Mouse (Mus musculus) spleen, adult 2 months (tissue): ENCODE measurements at regions not wholly inside any gene's neighbourhood (a gene's known extent, or its start where the extent isn't known, plus 50 kb on each side); places are given as distances from the start of the nearest gene placed in this dataset.

Experiments used
- DNase-seq, 2 experiments: peaks; one replicate each; pipeline versions ENCODE4 v3.0.0 to v3.0.0-alpha.2; 2012 to 2021; ENCODE audit warnings: low spot score in 2 of 2, low read depth in 1 of 2
- H3K27ac ChIP-seq: fragments of 200-500 bp; 2 replicates; pipeline ENCODE4 v1.5.1; 2012; ENCODE audit warnings: low read length, inconsistent platforms; ENCODE audit not compliant: insufficient read depth
- H3K27me3 ChIP-seq: fragments of 200-500 bp; 2 replicates; pipeline ENCODE4 v1.6.1; 2012; ENCODE audit warnings: mild to moderate bottlenecking, moderate library complexity, low read length, inconsistent platforms; ENCODE audit not compliant: control insufficient read depth, insufficient read depth
- H3K36me3 ChIP-seq: fragments of 200-500 bp; 2 replicates; pipeline ENCODE4 v1.6.1; 2012; ENCODE audit warnings: mild to moderate bottlenecking, low read length, inconsistent platforms; ENCODE audit not compliant: control insufficient read depth, insufficient read depth
- H3K4me1 ChIP-seq: fragments of 200-500 bp; 2 replicates; pipeline ENCODE4 v1.6.1; 2011; ENCODE audit warnings: inconsistent platforms; ENCODE audit not compliant: control insufficient read depth, insufficient read depth, insufficient read length
- H3K4me3 ChIP-seq: fragments of 200-500 bp; 2 replicates; pipeline ENCODE4 v1.5.1; 2011; ENCODE audit warnings: mild to moderate bottlenecking, inconsistent platforms; ENCODE audit not compliant: insufficient read depth, insufficient read length; ENCODE audit errors: extremely low read depth
- CTCF ChIP-seq: fragments of 200-500 bp; IDR thresholded peaks from 2 replicates; pipeline ENCODE4 v1.5.1; 2011; ENCODE audit warnings: mild to moderate bottlenecking, inconsistent platforms; ENCODE audit not compliant: insufficient read depth, insufficient read length, insufficient replicate concordance; ENCODE audit errors: extremely low read depth
- POLR2A ChIP-seq: fragments of 200-500 bp; IDR thresholded peaks from 2 replicates; pipeline ENCODE4 v1.6.1; 2011; ENCODE audit warnings: low read depth, low read length, inconsistent platforms
- WGBS: fragments of 180-500 bp; shearing (Covaris S2); methylation state at CpG from one replicate; pipeline ENCODE4 v1.1.7; 2018; 5-methylcytosine and 5-hydroxymethylcytosine counted together

- Histone ChIP-seq H3K4me1 (no peaks in the 10 kb centered on the region), H3K27ac (no peak overlapping the region), H3K36me3 (no peaks in the 10 kb centered on the region), H3K4me3 (no peak overlapping the region), H3K27me3 (peaks cover 3% of the 10 kb centered on the region; the same call in 1 of the 2 replicates)
- DNase-seq: no peak
- 80% methylated on average over 16 of the region's 16 CpGs for WGBS
- no peak for TF ChIP-seq CTCF
- no peak for TF ChIP-seq POLR2A
Observed at GRCm38 (mm10) chr4:9026841-9027240, 788.0 kb upstream of the Car8 start.

GRCm38 (mm10) chr4:9025821-9026470 is 787.1 kb upstream of the Car8 start:
- Histone ChIP-seq H3K27ac (no peak overlapping the region), H3K36me3 (no peaks in the 10 kb centered on the region), H3K4me3 (no peak overlapping the region), H3K27me3 (peaks cover 3% of the 10 kb centered on the region; the same call in 1 of the 2 replicates), H3K4me1 (no peaks in the 10 kb centered on the region)
- WGBS: 68% methylated on average over 8 of the region's 8 CpGs
- no peak for DNase-seq
- no peak for TF ChIP-seq POLR2A
- TF ChIP-seq CTCF: no peak

DNA sequence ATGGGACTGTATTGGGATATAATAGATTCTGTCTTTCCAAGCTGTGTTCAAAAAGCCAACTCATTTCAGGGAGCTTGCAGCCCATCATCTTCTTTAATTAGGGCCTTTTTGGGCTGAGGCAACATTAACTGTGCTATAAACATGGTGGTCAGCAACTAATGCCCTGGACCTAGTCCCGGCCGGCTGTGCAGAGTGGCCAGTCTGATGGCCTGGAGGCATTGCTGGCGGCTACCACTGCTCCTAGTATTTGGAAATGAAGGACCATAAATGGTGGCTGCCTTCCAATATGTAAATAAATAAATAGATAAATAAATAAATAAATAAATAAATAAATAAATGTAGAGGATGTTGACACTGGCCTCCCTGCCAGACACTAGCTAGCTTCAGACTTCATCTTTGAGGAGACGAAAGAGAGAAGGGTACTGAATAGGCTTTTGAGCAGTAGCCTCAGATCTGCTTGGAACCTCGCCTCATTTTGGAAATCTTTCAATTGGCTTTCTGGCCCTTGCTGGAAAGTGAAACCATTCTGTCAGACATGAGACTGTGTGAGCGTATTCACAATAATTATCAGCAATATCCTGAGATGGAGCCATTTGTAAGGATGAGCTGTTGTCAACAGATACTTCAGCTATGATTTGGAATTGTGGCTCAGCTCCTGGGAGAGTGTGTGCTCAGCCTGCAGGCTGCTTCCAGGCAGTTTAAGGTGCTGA is 785.5 kb upstream of the Car8 start:
- TF ChIP-seq CTCF (no peak), POLR2A (no peak)
- H3K36me3 ChIP-seq: no peaks in the 10 kb centered on the region
- no peak for DNase-seq
- WGBS: 90% methylated on average over 6 of the region's 6 CpGs
- H3K27me3 ChIP-seq: peaks cover 3% of the 10 kb centered on the region; the same call in 1 of the 2 replicates
- H3K4me3 ChIP-seq: no peak overlapping the region
- H3K27ac ChIP-seq: no peak overlapping the region
- no peaks in the 10 kb centered on the region for H3K4me1 ChIP-seq

DNA sequence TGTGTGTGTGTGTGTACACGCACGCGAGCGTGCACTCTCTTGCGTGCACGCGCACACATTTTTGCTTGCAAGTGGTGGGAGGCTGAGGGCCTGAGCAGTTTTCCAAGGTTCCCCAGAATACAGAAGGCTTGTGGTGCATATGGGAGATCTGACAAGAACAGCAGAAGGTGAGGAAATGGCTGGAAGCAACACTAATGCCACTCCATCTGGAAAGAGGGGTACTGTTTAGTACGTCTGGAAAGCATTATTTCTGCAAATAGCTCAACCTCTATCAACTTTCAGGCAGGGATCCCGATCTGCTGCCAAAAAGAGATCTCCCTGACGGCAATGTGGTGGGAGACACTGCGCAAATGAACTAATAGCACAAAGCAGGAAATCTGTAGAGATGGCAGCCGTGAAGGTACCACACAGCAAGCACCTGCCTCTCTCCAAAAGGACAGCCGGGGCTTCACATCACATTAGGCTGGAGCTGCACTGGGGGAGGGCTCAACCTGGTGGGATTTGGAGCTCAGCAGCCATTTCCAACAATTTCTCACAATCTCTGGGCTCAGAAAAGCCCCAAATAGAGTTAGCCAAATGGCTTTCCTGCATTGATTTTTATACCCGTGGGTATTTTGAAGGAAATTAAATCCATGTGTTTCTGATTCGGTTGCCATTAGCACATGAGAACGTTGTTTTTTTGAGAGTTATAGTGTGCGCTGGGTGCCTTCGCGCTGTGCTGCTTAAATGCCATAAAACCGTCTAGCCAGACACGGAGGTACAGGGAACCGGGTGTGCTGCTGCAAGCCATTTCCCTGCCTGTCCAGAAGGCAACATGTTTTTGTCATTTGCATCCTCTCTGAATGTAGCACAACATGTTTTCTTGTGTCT is 780.6 kb upstream of the Car8 start:
- Histone ChIP-seq H3K4me1 (peaks cover 2% of the 10 kb centered on the region; the same call in 1 of the 2 replicates), H3K27ac (no peak overlapping the region), H3K27me3 (no peaks in the 10 kb centered on the region), H3K4me3 (no peak overlapping the region), H3K36me3 (no peaks in the 10 kb centered on the region)
- 89% methylated on average over 22 of the region's 22 CpGs for WGBS
- TF ChIP-seq CTCF: no peak
- TF ChIP-seq POLR2A: no peak
- DNase-seq: no peak

GRCm38 (mm10) chr4:9018236-9018635 is 779.4 kb upstream of the Car8 start:
- H3K4me1 ChIP-seq: peaks cover 2% of the 10 kb centered on the region; the same call in 1 of the 2 replicates
- H3K36me3 ChIP-seq: no peaks in the 10 kb centered on the region
- no peak for DNase-seq
- no peak overlapping the region for H3K27ac ChIP-seq
- no peak for TF ChIP-seq POLR2A
- no peak for TF ChIP-seq CTCF
- WGBS: 87% methylated on average over 2 of the region's 2 CpGs
- no peak overlapping the region for H3K4me3 ChIP-seq
- no peaks in the 10 kb centered on the region for H3K27me3 ChIP-seq

DNA sequence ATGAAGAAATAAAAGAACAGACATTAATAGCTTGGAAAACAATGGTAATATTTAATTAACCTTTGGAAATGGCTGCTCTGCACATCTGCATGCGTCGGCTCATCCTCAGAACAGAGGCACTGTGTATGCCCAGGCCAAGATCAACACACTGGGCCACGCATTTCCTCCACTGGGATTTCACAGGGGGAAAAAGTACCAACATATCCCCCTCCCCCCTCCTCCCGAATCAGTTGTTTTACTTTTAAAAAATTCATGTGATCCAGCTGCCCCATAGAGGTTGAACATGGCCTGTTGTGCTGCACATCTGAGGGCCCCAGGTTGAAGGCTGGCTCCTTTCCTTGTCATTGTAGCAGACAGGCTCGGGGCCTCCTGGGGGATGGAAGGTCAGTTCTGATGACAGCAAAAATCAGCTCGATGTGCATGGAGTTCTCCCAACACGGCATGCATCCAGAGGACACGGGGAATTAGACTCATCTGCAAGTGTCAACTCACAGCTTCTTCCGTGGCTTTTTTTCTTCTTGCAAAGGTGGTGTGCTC is 777.7 kb upstream of the Car8 start:
- H3K27me3 ChIP-seq: no peaks in the 10 kb centered on the region
- no peak overlapping the region for H3K4me3 ChIP-seq
- H3K27ac ChIP-seq: no peak overlapping the region
- H3K36me3 ChIP-seq: no peaks in the 10 kb centered on the region
- TF ChIP-seq POLR2A: no peak
- no peak for TF ChIP-seq CTCF
- H3K4me1 ChIP-seq: peaks cover 2% of the 10 kb centered on the region; the same call in 1 of the 2 replicates
- DNase-seq: no peak
- 82% methylated on average over 9 of the region's 9 CpGs for WGBS
